Mouse (Mus musculus): ENCODE results near the gene Slc2a1. TPM values are rescaled to one million over a fixed set of nuclear protein-coding genes. Genes with fewer than 3 reads are reported as not detected.

Gene Slc2a1
- total and polyA plus RNA-seq, 3 experiments: 33.4 to 64.9 (median 46.2) TPM

DNA sequence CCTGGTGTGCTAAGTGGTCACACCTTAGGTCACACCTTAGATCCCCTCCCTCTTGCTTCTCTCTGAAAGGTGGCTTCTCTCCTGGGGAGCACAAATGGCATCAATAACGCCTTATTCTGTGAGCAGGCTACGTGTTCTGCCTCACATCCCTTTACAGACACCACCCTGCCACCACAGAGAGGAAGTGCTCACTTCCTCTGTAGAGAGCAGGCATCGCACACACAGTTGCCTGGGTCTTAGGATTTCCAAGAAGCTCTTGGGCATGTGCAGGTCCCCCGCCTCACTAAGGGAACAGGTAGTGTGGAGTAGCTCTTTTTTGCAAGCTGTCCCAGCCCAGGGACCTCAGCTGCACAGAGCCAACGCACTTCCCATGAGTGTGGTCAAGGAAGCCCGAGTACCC is 18.7 kb downstream of the Slc2a1 start (continued):
- TF ChIP-seq RAD21 (IDR thresholded peaks at IDR 0.05; ENCODE audit: low read depth, low read length): no peak; the same call in 1 of the 2 replicates
- TF ChIP-seq EP300 (IDR thresholded peaks at IDR 0.05; ENCODE audit: low read length): peak; percentile 92
- TF ChIP-seq BHLHE40 (IDR thresholded peaks at IDR 0.05; ENCODE audit: low read depth, low read length): peak; percentile 74
- TF ChIP-seq MEF2A (IDR thresholded peaks at IDR 0.05; ENCODE audit: borderline replicate concordance, low read depth, low read length): peak; percentile 34; the same call in 1 of the 2 replicates
- peak; percentile 18; the same call in 1 of the 2 replicates for TF ChIP-seq POLR2A (IDR thresholded peaks at IDR 0.05; ENCODE audit: low read depth, low read length)
- TF ChIP-seq MAFK (IDR thresholded peaks at IDR 0.05; ENCODE audit: insufficient replicate concordance, low read length): 0 out of 2 replicates have a peak, but pooled peaks have one; percentile 38
- TF ChIP-seq ZMIZ1 (IDR thresholded peaks at IDR 0.05; ENCODE audit: low read depth, low read length): peak; percentile 78
- TF ChIP-seq USF1 (IDR thresholded peaks at IDR 0.05; ENCODE audit: low read depth, low read length): no peak
- no peak for TF ChIP-seq POLR2AphosphoS2 (IDR thresholded peaks at IDR 0.05; ENCODE audit: low read depth, low read length)
- no peak for TF ChIP-seq ZNF384 (IDR thresholded peaks at IDR 0.05; ENCODE audit: low read depth, low read length)
- TF ChIP-seq PAX5 (IDR thresholded peaks at IDR 0.05; ENCODE audit: low read length): no peak
- TF ChIP-seq E2F4 (IDR thresholded peaks at IDR 0.05; ENCODE audit: insufficient replicate concordance, low read depth, low read length): no peak

DNA sequence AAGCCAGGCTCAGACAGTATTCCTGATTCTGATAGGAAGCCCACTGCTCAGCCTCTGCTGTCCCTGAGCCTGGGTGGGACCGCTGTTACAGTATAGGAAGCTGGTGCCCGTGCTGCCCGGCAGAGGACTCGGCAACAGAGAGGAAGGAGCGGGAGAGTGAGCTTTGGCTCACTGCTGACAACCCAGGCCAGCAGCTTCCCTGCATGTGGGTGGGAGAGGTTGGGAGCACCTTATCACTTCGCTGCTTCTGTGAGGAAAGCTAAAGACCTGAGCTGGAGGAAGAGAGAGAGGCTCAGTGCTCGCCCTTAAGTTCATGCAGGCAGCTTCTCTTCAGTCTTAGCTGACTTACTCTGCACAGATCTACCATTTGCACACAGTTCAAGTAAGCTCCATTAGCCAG is 20.0 kb downstream of the Slc2a1 start:
- H3K79me2 ChIP-seq (replicated peaks; ENCODE audit: control insufficient read depth, extremely low read depth, insufficient read depth, poor library complexity, severe bottlenecking): no peaks in the 10 kb centered on the region
- peaks cover 36 to 87% of the 10 kb centered on the region in 2 experiments for H3K36me3 ChIP-seq (replicated peaks in 1 of 2; ENCODE audit: control insufficient read depth in 1 of 2, insufficient read depth in 1 of 2, low read length in 1 of 2)
- no peaks in the 10 kb centered on the region for H3K27me3 ChIP-seq (replicated peaks)
- H3K4me2 ChIP-seq (ENCODE audit: insufficient read depth, low read depth, poor library complexity, severe bottlenecking): no peak overlapping the region
- in situ Hi-C loops (cut with MboI; ENCODE audit: low pct_ligation_motif_present, low pct_unique_long_range_greater_than_20kb, low sequenced_read_pairs): loop anchor here (10.0 kb wide), 1 partner anchor 124 kb away; no protein-coding TSS in a partner anchor
- no peak overlapping the region for H3K4me3 ChIP-seq (replicated peaks in 1 of 3; ENCODE audit: low read depth in 2 of 3, low read length in 2 of 3, poor library complexity in 1 of 3)
- no peaks in the 10 kb centered on the region for H3K9me3 ChIP-seq (replicated peaks; ENCODE audit: low read length)
- no peak overlapping the region for H3K27ac ChIP-seq (ENCODE audit: insufficient read depth, low read depth)
- dilution Hi-C loops (cut with MboI; ENCODE audit: extremely low pct_ligation_motif_present, extremely low pct_unique_long_range_greater_than_20kb, low sequenced_read_pairs): no loop called here
- TF ChIP-seq GABPA (IDR thresholded peaks at IDR 0.05; ENCODE audit: insufficient replicate concordance, low read depth, low read length): no peak
- no peak for TF ChIP-seq SIN3A (IDR thresholded peaks at IDR 0.05; ENCODE audit: low read length)
- TF ChIP-seq TCF12 (IDR thresholded peaks at IDR 0.05; ENCODE audit: low read depth, low read length): no peak
- TF ChIP-seq USF2 (conservative IDR thresholded peaks at IDR 0.05; ENCODE audit: low read depth, low read length): no peak
- no peak for TF ChIP-seq SMC3 (IDR thresholded peaks at IDR 0.05; ENCODE audit: low read depth, low read length)
- TF ChIP-seq CHD1 (IDR thresholded peaks at IDR 0.05; ENCODE audit: low read depth, low read length): no peak
- no peak for TF ChIP-seq MEF2A (IDR thresholded peaks at IDR 0.05; ENCODE audit: borderline replicate concordance, low read depth, low read length)
- TF ChIP-seq UBTF (IDR thresholded peaks at IDR 0.05; ENCODE audit: low read depth, low read length): no peak
- no peak for TF ChIP-seq CTCF (conservative IDR thresholded peaks at IDR 0.05 in 1 of 2, IDR thresholded peaks at IDR 0.05 in 1 of 2; ENCODE audit: low read depth in 2 of 2, low read length in 2 of 2)
- TF ChIP-seq MYC (IDR thresholded peaks at IDR 0.05; ENCODE audit: low read depth, low read length): no peak
- no peak for TF ChIP-seq IRF4 (IDR thresholded peaks at IDR 0.05; ENCODE audit: low read depth, low read length)
- TF ChIP-seq JUND (conservative IDR thresholded peaks at IDR 0.05; ENCODE audit: low read depth, low read length): no peak
- no peak for TF ChIP-seq PAX5 (IDR thresholded peaks at IDR 0.05; ENCODE audit: low read length)
- TF ChIP-seq MAX (IDR thresholded peaks at IDR 0.05; ENCODE audit: low read length): no peak
- TF ChIP-seq MAZ (IDR thresholded peaks at IDR 0.05; ENCODE audit: low read depth, low read length): no peak
- no peak for TF ChIP-seq ZC3H11A (IDR thresholded peaks at IDR 0.05; ENCODE audit: low read depth, low read length)
- no peak for TF ChIP-seq TBP (conservative IDR thresholded peaks at IDR 0.05; ENCODE audit: low read depth, low read length)
- TF ChIP-seq KAT2A (IDR thresholded peaks at IDR 0.05; ENCODE audit: insufficient replicate concordance, low read length): no peak
- peaks cover 24 to 83% of the 10 kb centered on the region in 2 experiments for H3K4me1 ChIP-seq (ENCODE audit: control insufficient read depth in 1 of 2, insufficient read depth in 2 of 2)
- no peak for DNase-seq (ENCODE audit: extremely low read depth)
- no peak overlapping the region for H3K9ac ChIP-seq (ENCODE audit: insufficient read depth, low read depth)

All from CH12.LX (cell line).